Mouse (Mus musculus) liver, adult 2 months (tissue): ENCODE measurements around the gene Galntl6. TPM values are rescaled to one million over a fixed set of nuclear protein-coding genes. Genes with fewer than 3 reads are reported as not detected.

Experiments used
- DNase-seq: peaks from one replicate; pipeline ENCODE4 v3.0.0-alpha.2; 2011; ENCODE audit warnings: low read depth, low spot score; ENCODE audit errors: extremely low read depth
- H3K27ac ChIP-seq: fragments of 200-500 bp; replicated peaks from 2 replicates; pipeline ENCODE4 v1.5.1; 2012; ENCODE audit warnings: low read depth, mild to moderate bottlenecking, control low read depth, inconsistent platforms, low read length; ENCODE audit not compliant: insufficient read depth
- H3K27me3 ChIP-seq: fragments of 200-500 bp; 2 replicates; pipeline ENCODE4 v1.6.1; 2012; ENCODE audit warnings: mild to moderate bottlenecking, moderate library complexity, low read length, inconsistent platforms; ENCODE audit not compliant: control insufficient read depth, insufficient read depth
- H3K36me3 ChIP-seq: fragments of 200-500 bp; 2 replicates; pipeline ENCODE4 v1.6.1; 2012; ENCODE audit warnings: low read length, inconsistent platforms; ENCODE audit not compliant: control insufficient read depth, insufficient read depth
- H3K4me1 ChIP-seq: fragments of 200-500 bp; 2 replicates; pipeline ENCODE4 v1.6.1; 2011; ENCODE audit warnings: low read length; ENCODE audit not compliant: control insufficient read depth, insufficient read depth
- H3K4me3 ChIP-seq: fragments of 200-500 bp; 2 replicates; pipeline ENCODE4 v1.5.1; 2011; ENCODE audit warnings: low read depth, mild to moderate bottlenecking, control low read depth, low read length, moderate library complexity; ENCODE audit not compliant: insufficient read depth
- H3K79me2 ChIP-seq: fragments of 200-500 bp; 2 replicates; pipeline ENCODE4 v1.6.1; 2012; ENCODE audit warnings: inconsistent platforms, mild to moderate bottlenecking, low read length, moderate library complexity; ENCODE audit not compliant: control insufficient read depth, insufficient read depth
- H3K9ac ChIP-seq: fragments of 200-500 bp; 2 replicates; pipeline ENCODE4 v1.6.1; 2012; ENCODE audit warnings: low read depth, mild to moderate bottlenecking, control low read depth, inconsistent platforms, low read length
- CTCF ChIP-seq: fragments of 200-500 bp; IDR thresholded peaks from 2 replicates; pipeline ENCODE4 v1.5.1; 2011; ENCODE audit warnings: low read depth, low read length, control low read depth
- POLR2A ChIP-seq: fragments of 200-500 bp; IDR thresholded peaks from 2 replicates; pipeline ENCODE4 v1.6.1; 2011; ENCODE audit warnings: low read length, control low read depth; ENCODE audit not compliant: insufficient read depth; ENCODE audit errors: extremely low read depth
- WGBS: fragments of 180-500 bp; shearing (Covaris S2); methylation state at CpG from one replicate; pipeline ENCODE4 v1.1.7; 2018; 5-methylcytosine and 5-hydroxymethylcytosine counted together
- polyA plus RNA-seq: library from polyadenylated mRNA; depleted of rRNA; stranded (reverse); fragments of >200 nt; gene quantifications from 2 replicates; pipeline ENCODE4 v1.2.3, GENCODE M21; 2012
- total RNA-seq: library from RNA; depleted of rRNA; stranded (reverse); fragments of >200 nt; gene quantifications from 2 replicates; pipeline ENCODE4 v1.2.3, GENCODE M21; 2014

Galntl6 gene
- total and polyA plus RNA-seq, 2 experiments: not detected

DNA sequence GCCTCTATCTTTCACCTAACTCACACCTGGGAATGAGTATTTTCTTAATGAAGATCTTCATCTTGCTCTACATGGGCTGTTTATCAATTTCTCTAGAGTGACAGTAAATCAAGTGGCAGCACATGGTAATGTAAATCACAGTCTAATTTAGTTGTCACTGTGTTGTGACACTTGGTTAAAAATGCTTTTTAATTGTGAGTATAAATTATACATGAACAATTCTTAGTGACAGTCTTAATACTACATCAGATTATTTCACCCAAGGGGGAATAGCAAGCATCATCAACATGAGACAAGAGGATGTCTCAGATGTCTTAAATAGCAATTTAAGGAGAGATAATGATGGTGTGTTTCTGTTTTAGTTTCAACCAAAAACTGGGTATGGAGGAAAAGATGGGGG lies 88.1 kb downstream of the Galntl6 start:
- no peaks in the 10 kb centered on the region for H3K4me1 ChIP-seq
- no peak overlapping the region for H3K4me3 ChIP-seq
- H3K9ac ChIP-seq: no peak overlapping the region
- H3K27me3 ChIP-seq: no peaks in the 10 kb centered on the region
- no peaks in the 10 kb centered on the region for H3K79me2 ChIP-seq
- no peak overlapping the region for H3K27ac ChIP-seq
- TF ChIP-seq CTCF (no peak), POLR2A (no peak)
- DNase-seq: no peak
- no peaks in the 10 kb centered on the region for H3K36me3 ChIP-seq

DNA sequence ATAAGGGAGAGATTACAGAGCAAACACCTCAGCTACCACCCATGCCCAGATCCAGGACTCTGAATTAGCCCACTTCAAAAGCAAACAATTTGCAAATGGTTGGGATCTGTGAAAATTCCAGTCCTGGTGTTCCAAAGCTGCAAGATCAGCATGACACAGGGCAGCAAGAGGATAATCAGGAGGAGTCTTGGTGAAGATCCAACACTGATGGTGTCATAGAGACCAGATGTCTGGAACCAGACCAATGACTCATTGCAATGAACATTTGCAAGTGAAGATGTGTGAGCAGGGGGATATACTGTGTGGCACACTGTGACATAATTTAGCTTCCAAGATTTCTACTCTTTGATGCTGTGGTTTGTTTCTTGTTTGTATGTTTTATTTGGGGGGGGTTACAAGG lies 107.2 kb downstream of the Galntl6 start:
- no peak for DNase-seq
- Histone ChIP-seq H3K27ac (no peak overlapping the region), H3K4me3 (no peak overlapping the region), H3K79me2 (no peaks in the 10 kb centered on the region), H3K36me3 (no peaks in the 10 kb centered on the region), H3K9ac (no peak overlapping the region), H3K4me1 (no peaks in the 10 kb centered on the region), H3K27me3 (no peaks in the 10 kb centered on the region)
- TF ChIP-seq POLR2A (no peak), CTCF (no peak)

DNA sequence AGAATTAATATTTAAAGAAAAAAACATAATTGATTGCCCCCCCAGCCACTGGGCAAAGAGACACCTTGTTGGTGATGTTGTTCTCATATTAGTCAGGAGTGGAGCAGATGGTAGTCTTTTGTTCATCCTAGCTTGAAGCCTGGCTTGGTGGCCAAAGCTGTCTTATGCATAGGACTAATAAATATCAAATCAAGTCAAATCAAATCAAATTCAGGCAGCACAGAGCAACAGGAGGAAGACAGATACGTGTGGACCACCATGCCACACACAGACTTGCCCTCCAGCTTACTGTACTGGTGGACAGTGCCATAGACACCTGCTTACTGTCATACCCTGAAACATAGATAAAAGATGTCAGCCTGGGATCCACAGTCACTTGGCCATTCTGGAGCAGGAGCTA lies 110.6 kb downstream of the Galntl6 start:
- 53% methylated on average over 1 of the region's 1 CpGs for WGBS
- H3K79me2 ChIP-seq: no peaks in the 10 kb centered on the region
- no peaks in the 10 kb centered on the region for H3K36me3 ChIP-seq
- H3K4me1 ChIP-seq: no peaks in the 10 kb centered on the region
- no peak overlapping the region for H3K27ac ChIP-seq
- no peak overlapping the region for H3K4me3 ChIP-seq
- no peak for TF ChIP-seq POLR2A
- TF ChIP-seq CTCF: no peak
- H3K27me3 ChIP-seq: no peaks in the 10 kb centered on the region
- DNase-seq: no peak
- no peak overlapping the region for H3K9ac ChIP-seq

- WGBS: 73% methylated on average over 2 of the region's 2 CpGs
- Histone ChIP-seq H3K27me3 (no peaks in the 10 kb centered on the region), H3K27ac (no peak overlapping the region), H3K9ac (no peak overlapping the region), H3K4me1 (no peaks in the 10 kb centered on the region; the same call in 1 of the 2 replicates), H3K36me3 (no peaks in the 10 kb centered on the region), H3K79me2 (no peaks in the 10 kb centered on the region), H3K4me3 (no peak overlapping the region)
- no peak for TF ChIP-seq CTCF
- no peak for TF ChIP-seq POLR2A
- DNase-seq: no peak
Measured at GRCm38 (mm10) chr8:58753769-58754168, 158.7 kb downstream of the Galntl6 start.

DNA sequence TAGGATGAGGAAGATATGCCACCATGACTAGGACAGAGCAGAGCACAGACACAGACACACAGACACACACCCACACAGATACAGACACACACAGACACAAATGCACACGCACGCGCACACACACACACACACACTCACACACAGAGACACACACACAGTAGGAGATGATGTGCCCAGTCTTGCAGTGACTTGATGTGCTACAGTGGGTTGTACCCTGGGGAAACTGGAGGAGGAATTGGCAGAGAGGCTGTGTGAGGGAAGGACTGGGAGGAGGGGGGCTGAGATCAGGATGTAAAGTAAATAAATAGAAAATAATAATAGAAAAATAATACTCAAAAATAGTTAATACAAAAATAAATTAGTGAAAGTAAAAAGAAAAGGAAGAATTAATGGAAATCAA lies 174.5 kb downstream of the Galntl6 start:
- TF ChIP-seq POLR2A: no peak
- Histone ChIP-seq H3K4me3 (no peak overlapping the region), H3K9ac (no peak overlapping the region), H3K27me3 (no peaks in the 10 kb centered on the region), H3K79me2 (no peaks in the 10 kb centered on the region), H3K27ac (no peak overlapping the region), H3K36me3 (no peaks in the 10 kb centered on the region), H3K4me1 (no peaks in the 10 kb centered on the region)
- WGBS: 89% methylated on average over 3 of the region's 3 CpGs
- no peak for DNase-seq

DNA sequence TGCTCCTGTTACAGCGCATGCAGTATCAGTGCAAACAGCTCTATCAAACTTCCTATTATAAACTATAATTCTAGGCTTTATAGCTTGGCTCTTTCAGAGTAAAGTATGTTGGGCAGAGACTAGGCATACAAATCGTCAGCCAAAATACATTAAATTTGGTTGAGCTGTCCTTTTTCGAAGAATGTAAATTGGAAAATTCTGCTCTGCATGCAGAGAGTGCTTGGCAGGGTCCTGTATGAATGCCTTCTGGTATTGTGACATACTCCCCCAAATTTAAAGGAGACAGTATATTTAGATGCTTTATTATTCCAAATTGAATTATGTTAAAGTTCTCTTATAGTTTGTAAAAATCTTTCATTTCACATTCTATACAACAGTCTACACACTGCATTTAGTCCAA lies 220.7 kb downstream of the Galntl6 start:
- no peak overlapping the region for H3K27ac ChIP-seq
- no peak for TF ChIP-seq CTCF
- TF ChIP-seq POLR2A: no peak
- no peak for DNase-seq
- no peaks in the 10 kb centered on the region for H3K4me1 ChIP-seq
- H3K36me3 ChIP-seq: no peaks in the 10 kb centered on the region
- H3K27me3 ChIP-seq: no peaks in the 10 kb centered on the region
- H3K4me3 ChIP-seq: no peak overlapping the region
- 81% methylated on average over 3 of the region's 3 CpGs for WGBS
- H3K79me2 ChIP-seq: no peaks in the 10 kb centered on the region
- H3K9ac ChIP-seq: no peak overlapping the region
